Mouse (Mus musculus) heart, adult 2 months (tissue): ENCODE data around the gene Lin52. TPM values are rescaled to one million over a fixed set of nuclear protein-coding genes. Genes with fewer than 3 reads are reported as not detected.

ENCODE experiments used
- DNase-seq, 2 experiments: peaks; one replicate each; pipeline ENCODE4 v3.0.0; 2021
- H3K27ac ChIP-seq: fragments of 200-600 bp; 2 replicates; pipeline ENCODE4 v1.8.1; 2022
- H3K27me3 ChIP-seq: fragments of 200-500 bp; 2 replicates; pipeline ENCODE4 v1.6.1; 2012; ENCODE audit warnings: mild to moderate bottlenecking, low read length, inconsistent platforms, mixed read lengths; ENCODE audit not compliant: control insufficient read depth, insufficient read depth
- H3K36me3 ChIP-seq: fragments of 200-500 bp; 2 replicates; pipeline ENCODE4 v1.6.1; 2012; ENCODE audit warnings: low read length, inconsistent platforms; ENCODE audit not compliant: control insufficient read depth, insufficient read depth
- H3K4me1 ChIP-seq: fragments of 200-500 bp; 2 replicates; pipeline ENCODE4 v1.6.1; 2011; ENCODE audit warnings: low read length; ENCODE audit not compliant: control insufficient read depth, insufficient read depth
- H3K4me3 ChIP-seq: fragments of 200-600 bp; 2 replicates; pipeline ENCODE4 v1.8.1; 2022
- H3K79me2 ChIP-seq: fragments of 200-500 bp; replicated peaks from 2 replicates; pipeline ENCODE4 v1.6.1; 2012; ENCODE audit warnings: mild to moderate bottlenecking, inconsistent platforms, low read length, moderate library complexity, mixed read lengths; ENCODE audit not compliant: control insufficient read depth, insufficient read depth
- H3K9ac ChIP-seq: fragments of 200-500 bp; 2 replicates; pipeline ENCODE4 v1.6.1; 2012; ENCODE audit warnings: low read depth, mild to moderate bottlenecking, control low read depth, inconsistent platforms, low read length, mixed read lengths
- CTCF ChIP-seq: fragments of 200-600 bp; IDR thresholded peaks from 2 replicates; pipeline ENCODE4 v1.8.1; 2022; ENCODE audit warnings: antibody characterized with exemption, mild to moderate bottlenecking, moderate library complexity
- EP300 ChIP-seq: fragments of 200-500 bp; IDR thresholded peaks from 2 replicates; pipeline ENCODE4 v1.6.1; 2011; ENCODE audit warnings: low read depth, low read length, control low read depth; ENCODE audit not compliant: insufficient read depth
- POLR2A ChIP-seq: fragments of 200-500 bp; IDR thresholded peaks from 2 replicates; pipeline ENCODE4 v1.6.1; 2011; ENCODE audit warnings: mild to moderate bottlenecking, low read depth, low read length, control low read depth; ENCODE audit not compliant: insufficient read depth
- WGBS: fragments of 180-500 bp; shearing (Covaris S2); methylation state at CpG from one replicate; pipeline ENCODE4 v1.1.7; 2018; 5-methylcytosine and 5-hydroxymethylcytosine counted together
- intact Hi-C: fragments of 180-260 bp; cut with DNase I; formaldehyde crosslinking; loops from one replicate; pipeline ENCODE4 v1.15.1; 2025
- polyA plus RNA-seq: library from polyadenylated mRNA; depleted of rRNA; stranded (reverse); fragments of >200 nt; gene quantifications from 2 replicates; pipeline ENCODE4 v1.2.3, GENCODE M21; 2012
- total RNA-seq, 2 experiments: library from RNA; stranded (reverse); gene quantifications; 2 replicates each; pipeline ENCODE4 v1.2.3; 2021

Lin52 gene
- total and polyA plus RNA-seq, 3 experiments = 7.8 to 16.5 (median 12.4) TPM

DNA sequence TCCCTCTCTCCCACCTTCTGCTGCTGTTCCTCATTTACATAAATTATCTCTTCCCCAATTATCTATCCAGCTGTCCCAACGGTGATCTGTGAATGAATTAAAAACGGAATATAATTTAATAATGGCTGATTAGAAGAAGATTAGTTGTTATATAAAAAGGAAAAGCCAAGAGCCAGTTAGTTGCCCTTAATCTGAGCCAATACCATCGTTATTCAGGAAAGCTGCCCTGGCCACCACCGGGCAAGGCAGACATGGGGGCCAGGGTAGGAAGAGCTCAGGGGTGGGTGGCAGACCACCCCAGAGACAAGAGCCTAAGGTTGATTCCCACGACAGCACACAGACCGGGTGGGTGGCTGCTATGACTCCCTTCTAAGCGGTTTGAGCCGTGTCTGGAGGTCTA is 97.0 kb downstream of the Lin52 start:
- no peak for TF ChIP-seq CTCF
- no peak for TF ChIP-seq POLR2A
- no peak for TF ChIP-seq EP300
- H3K4me1 ChIP-seq = no peaks in the 10 kb centered on the region
- DNase-seq = no peak
- H3K27ac ChIP-seq = no peak overlapping the region
- H3K4me3 ChIP-seq = no peak overlapping the region
- whole genome bisulfite sequencing = 48% methylated on average over 8 of the region's 8 CpGs
- intact Hi-C loops = loop anchor here (5.0 kb wide), 2 partner anchors 39 to 81 kb away; no protein-coding TSS in a partner anchor
- no peaks in the 10 kb centered on the region for H3K79me2 ChIP-seq
- no peaks in the 10 kb centered on the region for H3K27me3 ChIP-seq
- no peaks in the 10 kb centered on the region for H3K36me3 ChIP-seq
- H3K9ac ChIP-seq = no peak overlapping the region

DNA sequence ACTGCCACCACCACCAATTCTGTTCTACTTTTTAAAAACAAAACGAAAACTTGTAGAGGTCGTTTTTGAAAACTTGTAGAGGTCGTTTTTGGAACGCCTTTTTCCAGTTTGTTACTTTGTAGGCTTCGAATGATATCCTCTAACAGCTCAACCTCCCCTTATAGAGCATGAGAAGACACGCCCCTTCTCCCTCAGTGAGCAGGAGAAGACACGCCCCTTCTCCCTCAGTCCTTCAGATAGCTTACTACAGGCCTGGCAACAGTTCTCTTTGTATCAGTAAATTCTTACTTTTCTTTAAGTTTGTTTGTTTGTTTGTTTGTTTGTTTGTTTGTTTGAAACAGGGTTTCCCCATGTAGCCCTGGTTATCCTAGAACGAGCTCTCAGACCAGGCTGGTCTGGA is 104.0 kb downstream of the Lin52 start:
- no peaks in the 10 kb centered on the region for H3K4me1 ChIP-seq
- no peak overlapping the region for H3K27ac ChIP-seq
- H3K36me3 ChIP-seq = no peaks in the 10 kb centered on the region
- H3K9ac ChIP-seq = no peak overlapping the region
- no peak for TF ChIP-seq EP300
- TF ChIP-seq CTCF = no peak
- no peak for TF ChIP-seq POLR2A
- no peaks in the 10 kb centered on the region for H3K27me3 ChIP-seq
- 66% methylated on average over 8 of the region's 8 CpGs for WGBS
- H3K79me2 ChIP-seq = no peaks in the 10 kb centered on the region
- no peak overlapping the region for H3K4me3 ChIP-seq
- no peak for DNase-seq
- intact Hi-C loops = no loop called here

DNA sequence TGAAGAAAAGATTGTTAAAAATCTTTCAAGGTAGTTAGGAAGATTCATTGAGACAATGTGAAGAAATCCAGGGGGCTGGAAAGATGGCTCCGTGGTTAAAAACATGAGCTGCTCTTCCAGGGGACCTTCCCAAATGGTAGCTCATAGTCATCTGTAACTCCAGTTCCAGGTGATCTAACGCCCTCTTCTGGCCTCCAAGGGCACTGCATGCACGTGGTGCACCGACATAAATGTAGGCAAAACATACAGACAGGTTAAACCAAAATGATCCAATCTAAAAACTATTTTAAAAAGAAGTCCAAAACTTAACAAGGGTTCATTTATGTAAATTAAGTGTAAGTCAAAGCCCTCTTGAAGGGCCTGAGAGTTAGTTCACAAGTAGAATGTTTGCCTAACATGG is 111.3 kb downstream of the Lin52 start:
- intact Hi-C loops = no loop called here
- Histone ChIP-seq H3K4me3 (no peak overlapping the region), H3K27ac (no peak overlapping the region), H3K4me1 (no peaks in the 10 kb centered on the region), H3K27me3 (peaks cover 3% of the 10 kb centered on the region; the same call in 1 of the 2 replicates), H3K9ac (no peak overlapping the region), H3K36me3 (no peaks in the 10 kb centered on the region), H3K79me2 (no peaks in the 10 kb centered on the region)
- TF ChIP-seq CTCF (peak; percentile 25; the same call in 1 of the 2 replicates), EP300 (no peak), POLR2A (no peak)
- DNase-seq = no peak
- WGBS = 53% methylated on average over 4 of the region's 4 CpGs

DNA sequence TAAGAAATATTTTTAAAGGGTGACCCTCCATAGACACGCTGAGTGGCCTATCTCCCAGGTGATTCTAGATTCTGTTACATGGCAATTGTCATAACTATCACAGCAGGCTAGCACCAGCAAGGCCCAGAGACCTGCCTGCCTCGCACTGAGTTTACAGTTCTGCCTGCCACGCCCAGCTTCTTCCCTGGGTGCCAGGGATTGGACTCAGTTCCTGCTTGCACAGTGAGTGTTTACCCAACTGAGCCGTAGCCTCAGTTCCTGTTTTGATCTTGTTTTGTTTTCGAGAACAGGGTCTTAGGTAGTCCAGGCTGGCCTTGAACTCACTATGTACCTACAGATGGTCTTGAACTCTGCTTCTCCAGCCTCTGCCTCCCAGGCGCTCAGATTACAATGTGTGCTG is 116.4 kb downstream of the Lin52 start:
- intact Hi-C loops = no loop called here
- no peaks in the 10 kb centered on the region for H3K36me3 ChIP-seq
- H3K27me3 ChIP-seq = peaks cover 27% of the 10 kb centered on the region

DNA sequence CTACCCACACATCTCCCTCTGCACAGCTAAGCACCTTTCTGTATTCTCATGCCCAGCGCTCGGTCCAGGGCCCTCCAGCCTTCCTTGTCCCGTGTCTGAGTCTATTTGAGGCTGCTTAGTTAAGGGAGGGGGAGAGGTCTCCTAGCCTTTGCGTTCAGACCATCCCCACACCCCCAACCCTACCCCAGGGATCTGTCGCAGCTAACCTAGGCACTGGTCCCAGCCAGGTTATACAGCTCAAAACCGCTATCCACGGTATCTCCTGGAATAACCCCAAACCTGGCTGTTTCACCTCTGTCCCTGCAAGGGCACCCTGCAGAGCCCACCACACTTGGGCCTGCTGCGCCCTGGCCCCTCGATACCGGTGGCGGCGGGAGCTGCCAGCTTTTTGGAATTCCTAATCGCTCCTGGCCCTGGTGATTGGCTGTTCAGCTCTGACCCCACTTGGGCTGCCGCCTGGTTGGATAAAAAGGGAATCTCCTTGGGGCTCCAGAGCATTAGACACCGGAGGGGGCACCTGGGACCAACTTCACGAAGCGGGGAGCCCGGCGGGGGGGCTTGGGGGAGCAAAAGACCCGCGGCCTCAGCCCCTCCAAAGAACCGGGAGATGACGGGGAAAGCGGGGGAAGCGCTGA is 118.2 kb downstream of the Lin52 start, which contains the start of gene Vsx2:
TSS of gene Vsx2 (plus strand) at position 427 of the 635 bp plus-strand sequence.
- Histone ChIP-seq H3K27me3 (peaks cover 33% of the 10 kb centered on the region), H3K4me3 (no peak within 1 kb of the TSS), H3K27ac (no peak within 1 kb of the TSS), H3K36me3 (no peaks in the 10 kb centered on the region), H3K9ac (no peak within 1 kb of the TSS), H3K4me1 (no peaks in the 10 kb centered on the region), H3K79me2 (no peaks in the 10 kb centered on the region)
- DNase-seq = no peak
- 6% methylated on average over 25 of the region's 25 CpGs for WGBS
- intact Hi-C loops = no loop called here
- TF ChIP-seq POLR2A (no peak), EP300 (no peak)

More for the DNA sequence above, 116.4 kb downstream of the Lin52 start:
- no peak for DNase-seq
- H3K4me3 ChIP-seq = no peak overlapping the region
- no peak overlapping the region for H3K27ac ChIP-seq
- TF ChIP-seq POLR2A = no peak
- no peak for TF ChIP-seq EP300
- TF ChIP-seq CTCF = no peak
- 77% methylated on average over 6 of the region's 6 CpGs for WGBS
- H3K4me1 ChIP-seq = no peaks in the 10 kb centered on the region
- no peaks in the 10 kb centered on the region for H3K79me2 ChIP-seq
- H3K9ac ChIP-seq = no peak overlapping the region

DNA sequence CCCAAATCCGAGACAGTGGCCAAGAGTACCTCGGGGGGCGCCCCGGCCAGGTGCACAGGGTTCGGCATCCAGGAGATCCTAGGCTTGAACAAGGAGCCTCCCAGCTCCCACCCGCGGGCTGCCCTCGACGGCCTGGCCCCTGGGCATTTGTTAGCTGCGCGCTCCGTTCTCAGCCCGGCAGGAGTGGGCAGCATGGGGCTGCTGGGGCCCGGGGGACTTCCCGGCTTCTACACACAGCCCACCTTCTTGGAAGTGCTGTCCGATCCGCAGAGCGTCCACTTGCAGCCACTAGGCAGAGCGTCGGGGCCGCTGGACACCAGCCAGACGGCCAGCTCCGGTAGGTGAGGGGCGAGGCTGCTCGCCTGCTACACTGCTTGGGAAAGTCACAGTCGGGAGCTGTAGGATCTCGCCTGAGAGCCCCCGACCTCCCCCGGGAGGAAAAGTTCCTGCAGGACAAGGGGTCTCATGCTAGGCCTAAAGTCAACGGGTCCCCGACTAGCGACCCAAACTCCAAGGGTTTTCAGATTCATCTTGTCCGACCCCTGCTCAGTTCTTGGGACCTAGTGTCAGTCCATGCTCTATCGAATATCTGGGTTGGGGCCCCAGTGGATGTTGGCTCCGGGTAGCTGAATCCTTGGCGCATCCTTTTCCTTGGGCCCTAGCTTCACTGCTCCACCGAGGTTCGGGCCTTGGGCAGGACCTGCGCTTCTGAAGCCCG is 118.9 kb downstream of the Lin52 start:
- intact Hi-C loops = no loop called here
- 4% methylated on average over 40 of the region's 40 CpGs for WGBS
- Histone ChIP-seq H3K4me1 (no peaks in the 10 kb centered on the region), H3K36me3 (no peaks in the 10 kb centered on the region), H3K27ac (no peak overlapping the region), H3K79me2 (no peaks in the 10 kb centered on the region), H3K9ac (no peak overlapping the region), H3K27me3 (peaks cover 33% of the 10 kb centered on the region), H3K4me3 (no peak overlapping the region)
- no peak for TF ChIP-seq CTCF
- TF ChIP-seq POLR2A = no peak
- TF ChIP-seq EP300 = no peak
- no peak for DNase-seq
